Mouse (Mus musculus) CH12.LX (cell line): Measurements from ENCODE around the gene Aspdh. TPM values are rescaled to one million over a fixed set of nuclear protein-coding genes. Genes with fewer than 3 reads are reported as not detected.

Experiments used
- DNase-seq: peaks from one replicate; pipeline ENCODE4 v3.0.0-alpha.2; 2013; ENCODE audit errors: extremely low read depth
- H3K27ac ChIP-seq: 2 replicates; pipeline ENCODE4 v1.5.1; 2012; ENCODE audit warnings: low read depth, mild to moderate bottlenecking, control low read depth, moderate library complexity; ENCODE audit not compliant: insufficient read depth
- H3K27me3 ChIP-seq: replicated peaks from 2 replicates; pipeline ENCODE3; 2012; ENCODE audit warnings: inconsistent platforms
- H3K36me3 ChIP-seq, 2 experiments: replicated peaks in 1 of 2; 2 replicates each; pipeline versions ENCODE3 to v1.6.1; 2012; ENCODE audit warnings: inconsistent platforms in 1 of 2, low read length in 1 of 2, mild to moderate bottlenecking in 1 of 2, mixed read lengths in 1 of 2, moderate library complexity in 1 of 2; ENCODE audit not compliant: control insufficient read depth in 1 of 2, insufficient read depth in 1 of 2
- H3K4me1 ChIP-seq, 2 experiments: 2 replicates each; pipeline ENCODE4 v1.6.1; 2012; ENCODE audit warnings: inconsistent platforms in 1 of 2, moderate library complexity in 1 of 2; ENCODE audit not compliant: insufficient read depth in 2 of 2, control insufficient read depth in 1 of 2
- H3K4me2 ChIP-seq: 2 replicates; pipeline ENCODE4 v1.6.1; 2012; ENCODE audit warnings: low read depth, mild to moderate bottlenecking, control low read depth; ENCODE audit not compliant: poor library complexity, insufficient read depth, severe bottlenecking
- H3K4me3 ChIP-seq, 3 experiments: fragments of 150-350 bp in 1 of 3; sonication (generic) in 1 of 3; replicated peaks in 1 of 3; 2 replicates each; pipeline versions ENCODE3 to v1.5.1; 2011 to 2012; ENCODE audit warnings: low read depth in 2 of 3, low read length in 2 of 3, mild to moderate bottlenecking in 2 of 3, moderate library complexity in 2 of 3, control low read depth in 1 of 3, improper control_type of control experiment in 1 of 3, inconsistent platforms in 1 of 3, mixed read lengths in 1 of 3; ENCODE audit not compliant: poor library complexity in 1 of 3
- H3K79me2 ChIP-seq: replicated peaks from 2 replicates; pipeline ENCODE4 v1.6.1; 2012; ENCODE audit warnings: mild to moderate bottlenecking, moderate library complexity; ENCODE audit not compliant: control insufficient read depth, poor library complexity, insufficient read depth, severe bottlenecking; ENCODE audit errors: extremely low read depth
- H3K9ac ChIP-seq: 2 replicates; pipeline ENCODE4 v1.6.1; 2012; ENCODE audit warnings: low read depth, mild to moderate bottlenecking, control low read depth, moderate library complexity; ENCODE audit not compliant: insufficient read depth
- H3K9me3 ChIP-seq: replicated peaks from 2 replicates; pipeline ENCODE3; 2012; ENCODE audit warnings: low read length, inconsistent platforms, mixed read lengths
- BHLHE40 ChIP-seq: IDR thresholded peaks from 2 replicates; pipeline ENCODE4 v1.6.1; 2011; ENCODE audit warnings: mild to moderate bottlenecking, low read depth, low read length, improper control_type of control experiment
- CHD2 ChIP-seq: IDR thresholded peaks from 2 replicates; pipeline ENCODE4 v1.6.1; 2011; ENCODE audit warnings: low read length, improper control_type of control experiment
- E2F4 ChIP-seq: IDR thresholded peaks from 2 replicates; pipeline ENCODE4 v1.6.1; 2011; ENCODE audit warnings: low read depth, low read length, improper control_type of control experiment; ENCODE audit not compliant: insufficient replicate concordance
- EP300 ChIP-seq: IDR thresholded peaks from 2 replicates; pipeline ENCODE4 v1.6.1; 2011; ENCODE audit warnings: low read length, improper control_type of control experiment
- ETS1 ChIP-seq: conservative IDR thresholded peaks from 2 replicates; pipeline ENCODE4 v1.6.1; 2012; ENCODE audit warnings: low read depth, mild to moderate bottlenecking, inconsistent platforms, low read length, improper control_type of control experiment, moderate library complexity
- GABPA ChIP-seq: IDR thresholded peaks from 2 replicates; pipeline ENCODE4 v1.6.1; 2012; ENCODE audit warnings: low read depth, low read length, improper control_type of control experiment, inconsistent platforms; ENCODE audit not compliant: insufficient replicate concordance
- HCFC1 ChIP-seq: IDR thresholded peaks from 2 replicates; pipeline ENCODE4 v1.6.1; 2012; ENCODE audit warnings: low read depth, mild to moderate bottlenecking, inconsistent platforms, low read length, improper control_type of control experiment
- JUN ChIP-seq: IDR thresholded peaks from 2 replicates; pipeline ENCODE4 v1.6.1; 2011; ENCODE audit warnings: low read depth, mild to moderate bottlenecking, low read length, improper control_type of control experiment, moderate library complexity; ENCODE audit not compliant: insufficient read depth
- JUND ChIP-seq: conservative IDR thresholded peaks from 2 replicates; pipeline ENCODE4 v1.6.1; 2011; ENCODE audit warnings: low read depth, low read length, improper control_type of control experiment
- KAT2A ChIP-seq: IDR thresholded peaks from 2 replicates; pipeline ENCODE4 v1.6.1; 2012; ENCODE audit warnings: low read length, improper control_type of control experiment, inconsistent platforms; ENCODE audit not compliant: insufficient replicate concordance
- MAX ChIP-seq: IDR thresholded peaks from 2 replicates; pipeline ENCODE4 v1.6.1; 2011; ENCODE audit warnings: low read length, improper control_type of control experiment
- MEF2A ChIP-seq: IDR thresholded peaks from 2 replicates; pipeline ENCODE4 v1.6.1; 2014; ENCODE audit warnings: low read depth, mild to moderate bottlenecking, inconsistent platforms, low read length, improper control_type of control experiment, borderline replicate concordance
- MXI1 ChIP-seq: IDR thresholded peaks from 2 replicates; pipeline ENCODE4 v1.6.1; 2011; ENCODE audit warnings: mild to moderate bottlenecking, low read depth, low read length, improper control_type of control experiment
- NELFE ChIP-seq: IDR thresholded peaks from 2 replicates; pipeline ENCODE4 v1.6.1; 2011; ENCODE audit warnings: low read depth, low read length, improper control_type of control experiment
- PAX5 ChIP-seq: IDR thresholded peaks from 2 replicates; pipeline ENCODE4 v1.6.1; 2012; ENCODE audit warnings: low read length, inconsistent platforms, mixed read lengths
- POLR2A ChIP-seq: IDR thresholded peaks from 2 replicates; pipeline ENCODE4 v1.6.1; 2011; ENCODE audit warnings: low read depth, mild to moderate bottlenecking, improper control_type of control experiment, low read length
- RCOR1 ChIP-seq: conservative IDR thresholded peaks from 2 replicates; pipeline ENCODE4 v1.6.1; 2012; ENCODE audit warnings: low read depth, mild to moderate bottlenecking, inconsistent platforms, low read length, improper control_type of control experiment
- SIN3A ChIP-seq: IDR thresholded peaks from 2 replicates; pipeline ENCODE4 v1.6.1; 2012; ENCODE audit warnings: low read length, improper control_type of control experiment, inconsistent platforms
- USF1 ChIP-seq: IDR thresholded peaks from 2 replicates; pipeline ENCODE4 v1.6.1; 2014; ENCODE audit warnings: low read depth, mild to moderate bottlenecking, inconsistent platforms, low read length, improper control_type of control experiment
- ZKSCAN1 ChIP-seq: IDR thresholded peaks from 2 replicates; pipeline ENCODE4 v1.6.1; 2012; ENCODE audit warnings: low read depth, inconsistent platforms, low read length, improper control_type of control experiment, borderline replicate concordance
- ZMIZ1 ChIP-seq: IDR thresholded peaks from 2 replicates; pipeline ENCODE4 v1.6.1; 2012; ENCODE audit warnings: low read depth, mild to moderate bottlenecking, inconsistent platforms, low read length, improper control_type of control experiment
- ZNF384 ChIP-seq: IDR thresholded peaks from 2 replicates; pipeline ENCODE4 v1.6.1; 2012; ENCODE audit warnings: low read depth, low read length, improper control_type of control experiment, inconsistent platforms
- dilution Hi-C: fragments of 300-500 bp; cut with MboI; formaldehyde crosslinking; loops from 2 replicates; pipeline ENCODE4 v1.14.3; 2020; ENCODE audit warnings: low sequenced_read_pairs; ENCODE audit not compliant: extremely low pct_unique_long_range_greater_than_20kb, extremely low pct_ligation_motif_present
- in situ Hi-C: fragments of 300-500 bp; cut with MboI; formaldehyde crosslinking; loops from 3 replicates; pipeline ENCODE4 v1.14.3; 2019; ENCODE audit warnings: low sequenced_read_pairs, low pct_ligation_motif_present, low pct_unique_long_range_greater_than_20kb, mixed read lengths
- polyA plus RNA-seq: library from polyadenylated mRNA; unstranded; fragments of >175 nt; gene quantifications from 2 replicates; pipeline ENCODE4 v1.2.1, GENCODE M21; 2012; ENCODE audit warnings: low read depth; ENCODE audit not compliant: insufficient read length
- total RNA-seq, 2 experiments: library from RNA; depleted of rRNA; stranded (reverse); fragments of 300-350 nt in 1 of 2; fragments of >200 nt in 1 of 2; gene quantifications; 2 replicates each; pipeline ENCODE4 v1.2.3; 2012 to 2014

The Aspdh gene
- total and polyA plus RNA-seq, 3 experiments = not detected

DNA sequence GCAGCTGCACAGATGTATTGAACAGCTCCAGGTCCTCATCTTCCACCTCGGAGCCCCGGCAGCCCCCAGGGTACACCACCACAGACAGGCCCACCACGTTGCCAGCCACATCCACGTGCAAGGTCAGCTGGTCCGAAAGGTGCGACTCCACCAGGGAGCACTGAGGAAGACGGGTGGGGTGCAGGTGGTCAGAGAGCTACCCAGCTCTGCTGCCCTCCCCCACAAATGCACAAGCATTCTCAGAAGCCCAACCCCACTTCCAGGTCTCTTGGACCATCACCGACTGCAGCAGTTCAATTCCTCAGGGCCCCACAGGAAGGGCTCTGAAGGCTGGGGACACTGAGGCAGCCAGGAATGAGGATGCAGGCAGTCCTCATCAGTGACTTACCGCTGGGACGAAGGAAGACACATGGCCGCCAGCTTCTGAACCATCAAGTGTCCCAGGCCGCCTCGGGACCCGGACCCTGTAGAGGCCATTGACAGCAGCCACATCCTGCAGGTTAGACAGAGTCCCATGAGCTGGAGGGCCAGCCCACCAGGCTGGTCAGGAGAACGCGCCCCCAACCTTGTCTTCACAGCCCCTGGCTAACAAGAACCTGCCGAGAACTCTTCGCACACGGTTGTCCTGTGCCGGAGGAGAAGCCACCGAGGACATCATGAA is 27.1 kb downstream of the Aspdh start:
- dilution Hi-C loops = no loop called here
- Histone ChIP-seq H3K4me2 (no peak overlapping the region), H3K9me3 (no peaks in the 10 kb centered on the region), H3K4me1 (peaks cover under 1 to 15% of the 10 kb centered on the region in 2 experiments; a peak in 3 of 4 replicates), H3K79me2 (peaks cover 8% of the 10 kb centered on the region; the same call in 1 of the 2 replicates), H3K4me3 (no peak overlapping the region), H3K27me3 (no peaks in the 10 kb centered on the region), H3K9ac (no peak overlapping the region)
- in situ Hi-C loops = loop anchor here (10.0 kb wide), 1 partner anchor 227 kb away; the partner anchor contains the start of gene Gm15517
- TF ChIP-seq POLR2A = no peak
- no peak for TF ChIP-seq ZMIZ1
- no peak for TF ChIP-seq EP300
- TF ChIP-seq RCOR1 = no peak
- TF ChIP-seq ETS1 = no peak
- no peak for TF ChIP-seq MXI1
- no peak for TF ChIP-seq ZNF384
- no peak for TF ChIP-seq ZKSCAN1
- TF ChIP-seq MEF2A = no peak
- no peak for TF ChIP-seq GABPA
- TF ChIP-seq JUN = no peak
- TF ChIP-seq, all 38 proteins: peak for 0
- no peak for DNase-seq
- no peak overlapping the region for H3K27ac ChIP-seq
- peaks cover 32 to 70% of the 10 kb centered on the region in 2 experiments for H3K36me3 ChIP-seq

DNA sequence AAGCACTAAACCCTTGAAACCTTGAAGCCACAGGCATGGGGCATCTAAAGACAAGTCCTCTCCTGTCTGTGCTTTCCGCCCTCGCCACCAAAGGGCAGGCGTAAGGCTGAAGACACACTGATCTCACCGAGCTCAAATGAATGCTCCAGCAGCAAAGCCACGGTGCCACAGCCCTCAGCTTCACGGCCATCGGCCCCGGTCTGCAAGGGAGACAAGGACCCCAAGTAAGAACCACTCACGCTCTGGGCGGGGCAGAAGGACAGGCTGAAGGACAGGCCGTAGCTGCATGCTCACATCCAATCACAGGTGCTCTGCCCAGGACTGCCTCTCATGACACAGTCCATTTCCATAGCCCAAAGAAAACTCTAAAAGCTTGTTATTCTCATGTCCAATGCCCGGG is 29.5 kb downstream of the Aspdh start:
- dilution Hi-C loops (no loop called here), in situ Hi-C loops (loop anchor here (10.0 kb wide), 1 partner anchor 230 kb away; the partner anchor contains the start of gene Gm15517)
- TF ChIP-seq CHD2 (no peak), NELFE (no peak), SIN3A (no peak), MAX (no peak), MEF2A (no peak), USF1 (no peak), BHLHE40 (no peak), E2F4 (no peak), MXI1 (no peak), JUND (no peak), GABPA (no peak), EP300 (no peak), ZNF384 (no peak), KAT2A (no peak), HCFC1 (no peak), PAX5 (no peak), ETS1 (no peak)
- H3K4me2 ChIP-seq = no peak overlapping the region
- H3K9me3 ChIP-seq = no peaks in the 10 kb centered on the region
- no peak overlapping the region for H3K9ac ChIP-seq
- H3K36me3 ChIP-seq = peaks cover 29 to 50% of the 10 kb centered on the region in 2 experiments
- H3K27me3 ChIP-seq = no peaks in the 10 kb centered on the region
- H3K27ac ChIP-seq = no peak overlapping the region
- no peak for DNase-seq
- peaks cover 4 to 21% of the 10 kb centered on the region in 2 experiments; a peak in 3 of 4 replicates for H3K4me1 ChIP-seq
- H3K4me3 ChIP-seq = no peak overlapping the region
- H3K79me2 ChIP-seq = peaks cover 8% of the 10 kb centered on the region; the same call in 1 of the 2 replicates
